Mouse (Mus musculus) liver, embryonic 13.5 days (tissue): Measurements from ENCODE around the gene Ppp2r2d. TPM values are rescaled to one million over a fixed set of nuclear protein-coding genes. Genes with fewer than 3 reads are reported as not detected.

ENCODE experiments used
- ATAC-seq: fragments of 200-750 bp; cut with Nextera tagmentation; 2 replicates; pipeline ENCODE4 v1.8.0; 2017; ENCODE audit warnings: low read depth, mild to moderate bottlenecking, moderate number of reproducible peaks, moderate library complexity
- DNase-seq: peaks from one replicate; pipeline ENCODE4 v3.0.0; 2022
- H3K27ac ChIP-seq: fragments of 300-500 bp; sonication (generic); 2 replicates; pipeline ENCODE4 v1.5.1; 2015; ENCODE audit warnings: moderate library complexity, mild to moderate bottlenecking, inconsistent platforms
- H3K27me3 ChIP-seq: fragments of 300-500 bp; sonication (generic); 2 replicates; pipeline ENCODE4 v1.6.1; 2015; ENCODE audit warnings: mild to moderate bottlenecking, inconsistent platforms
- H3K36me3 ChIP-seq: fragments of 300-500 bp; sonication (generic); 2 replicates; pipeline ENCODE4 v1.6.1; 2015; ENCODE audit warnings: mild to moderate bottlenecking, inconsistent platforms
- H3K4me1 ChIP-seq: fragments of 300-500 bp; sonication (generic); replicated peaks from 2 replicates; pipeline ENCODE4 v1.6.1; 2015; ENCODE audit warnings: inconsistent platforms
- H3K4me2 ChIP-seq: fragments of 300-500 bp; sonication (generic); 2 replicates; pipeline ENCODE4 v1.6.1; 2015; ENCODE audit warnings: inconsistent platforms, mild to moderate bottlenecking, moderate library complexity
- H3K4me3 ChIP-seq: fragments of 300-500 bp; sonication (generic); replicated peaks from 2 replicates; pipeline ENCODE4 v1.5.1; 2015; ENCODE audit warnings: mild to moderate bottlenecking, inconsistent platforms
- H3K9ac ChIP-seq: fragments of 300-500 bp; sonication (generic); 2 replicates; pipeline ENCODE4 v1.6.1; 2015; ENCODE audit warnings: mild to moderate bottlenecking, inconsistent platforms
- H3K9me3 ChIP-seq: fragments of 300-500 bp; sonication (generic); replicated peaks from 2 replicates; pipeline ENCODE4 v1.6.1; 2016; ENCODE audit warnings: inconsistent platforms
- WGBS: fragments of 180-500 bp; shearing (Covaris S2); methylation state at CpG from one replicate; pipeline ENCODE4 v1.1.7; 2015; ENCODE audit not compliant: insufficient replicate concordance; 5-methylcytosine and 5-hydroxymethylcytosine counted together
- polyA plus RNA-seq: library from polyadenylated mRNA; unstranded; fragments of >200 nt; fragmentation: Nextera tagmentation; extraction: Ambion mirVana; gene quantifications from 2 replicates; pipeline ENCODE4 v1.2.1, GENCODE M21; 2015

Gene Ppp2r2d
- polyA plus RNA-seq, 1 experiment from 2014 or later: 18.3 TPM

GRCm38 (mm10) chr7:138863950-138864572 lies 18.2 kb downstream of the Ppp2r2d start:
- Histone ChIP-seq H3K4me2 (no peak overlapping the region), H3K36me3 (peaks cover 20% of the 10 kb centered on the region), H3K27ac (no peak overlapping the region), H3K4me3 (no peak overlapping the region), H3K4me1 (peaks cover 9% of the 10 kb centered on the region; the same call in 1 of the 2 replicates), H3K9ac (no peak overlapping the region), H3K27me3 (no peaks in the 10 kb centered on the region), H3K9me3 (no peaks in the 10 kb centered on the region)
- 79% methylated on average over 3 of the region's 3 CpGs for WGBS
- ATAC-seq (no peak), DNase-seq (no peak)

GRCm38 (mm10) chr7:138864776-138865175 lies 18.9 kb downstream of the Ppp2r2d start:
- DNase-seq (no peak), ATAC-seq (no peak)
- no peak overlapping the region for H3K4me3 ChIP-seq
- H3K9ac ChIP-seq: no peak overlapping the region
- H3K36me3 ChIP-seq: peaks cover 26% of the 10 kb centered on the region
- 87% methylated on average over 1 of the region's 1 CpGs for WGBS
- H3K27ac ChIP-seq: no peak overlapping the region
- peaks cover 9% of the 10 kb centered on the region; the same call in 1 of the 2 replicates for H3K4me1 ChIP-seq
- H3K9me3 ChIP-seq: no peaks in the 10 kb centered on the region
- no peak overlapping the region for H3K4me2 ChIP-seq
- no peaks in the 10 kb centered on the region for H3K27me3 ChIP-seq

DNA sequence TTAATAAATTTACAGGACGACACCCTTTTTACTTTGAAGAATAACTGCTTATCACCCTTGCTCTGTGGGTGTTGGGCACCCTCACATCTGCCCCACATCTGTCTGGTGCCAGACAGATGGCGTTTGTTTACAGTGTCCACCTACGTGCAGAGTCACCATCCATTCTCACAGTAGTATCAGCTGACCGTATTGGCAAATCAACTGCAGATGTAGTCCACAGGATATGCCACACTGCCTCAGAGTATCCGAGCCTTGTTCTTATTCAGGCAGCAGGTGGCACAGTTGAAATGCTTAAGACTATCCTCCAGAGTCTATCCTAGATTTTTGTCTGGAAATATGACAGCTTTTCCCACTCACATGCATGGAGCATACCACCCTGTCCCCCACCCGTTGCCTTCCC lies 21.4 kb downstream of the Ppp2r2d start:
- 59% methylated on average over 6 of the region's 6 CpGs for WGBS
- no peak overlapping the region for H3K27ac ChIP-seq

DNA sequence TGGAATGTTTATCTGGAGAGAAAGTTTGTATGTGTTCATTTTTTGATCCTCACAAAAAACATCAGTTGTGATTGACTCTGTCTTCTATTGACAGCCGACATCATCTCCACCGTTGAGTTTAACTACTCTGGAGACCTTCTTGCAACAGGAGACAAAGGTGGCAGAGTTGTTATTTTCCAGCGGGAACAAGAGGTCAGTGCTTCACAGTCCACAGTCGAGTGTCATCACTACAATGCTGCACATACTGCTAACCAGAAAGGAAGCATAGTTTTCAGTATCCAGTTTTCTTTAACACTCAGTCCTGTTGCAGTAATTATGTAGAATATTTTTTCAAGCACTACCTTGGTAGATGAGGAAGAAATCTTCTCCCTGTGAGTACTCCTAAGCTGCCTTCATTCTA lies 22.4 kb downstream of the Ppp2r2d start:
- no peak for ATAC-seq
- 81% methylated on average over 4 of the region's 4 CpGs for WGBS

More for the DNA sequence above, 21.4 kb downstream of the Ppp2r2d start:
- peaks cover 9% of the 10 kb centered on the region; the same call in 1 of the 2 replicates for H3K4me1 ChIP-seq
- H3K36me3 ChIP-seq: peaks cover 34% of the 10 kb centered on the region
- H3K9ac ChIP-seq: no peak overlapping the region
- no peak overlapping the region for H3K4me3 ChIP-seq
- no peaks in the 10 kb centered on the region for H3K9me3 ChIP-seq
- no peaks in the 10 kb centered on the region for H3K27me3 ChIP-seq
- ATAC-seq (peak; percentile 34; the same call in 1 of the 2 replicates), DNase-seq (no peak)
- H3K4me2 ChIP-seq: no peak overlapping the region

GRCm38 (mm10) chr7:138872956-138873355 lies 27.1 kb downstream of the Ppp2r2d start:
- DNase-seq (no peak), ATAC-seq (no peak)
- H3K9me3 ChIP-seq: no peaks in the 10 kb centered on the region
- peaks cover 84% of the 10 kb centered on the region for H3K36me3 ChIP-seq
- no peak overlapping the region for H3K4me3 ChIP-seq
- H3K9ac ChIP-seq: no peak overlapping the region
- WGBS: 74% methylated on average over 3 of the region's 3 CpGs
- no peak overlapping the region for H3K4me2 ChIP-seq
- no peak overlapping the region for H3K27ac ChIP-seq
- H3K4me1 ChIP-seq: peaks cover 8% of the 10 kb centered on the region
- H3K27me3 ChIP-seq: no peaks in the 10 kb centered on the region

More for the DNA sequence above, 22.4 kb downstream of the Ppp2r2d start:
- Histone ChIP-seq H3K27ac (no peak overlapping the region), H3K4me2 (no peak overlapping the region), H3K4me1 (peaks cover 11% of the 10 kb centered on the region), H3K27me3 (no peaks in the 10 kb centered on the region), H3K9me3 (no peaks in the 10 kb centered on the region), H3K9ac (no peak overlapping the region), H3K36me3 (peaks cover 40% of the 10 kb centered on the region), H3K4me3 (no peak overlapping the region)
- DNase-seq: no peak

GRCm38 (mm10) chr7:138875031-138875430 lies 29.2 kb downstream of the Ppp2r2d start:
- WGBS: 79% methylated on average over 3 of the region's 3 CpGs
- Histone ChIP-seq H3K27me3 (no peaks in the 10 kb centered on the region), H3K9ac (no peak overlapping the region), H3K4me3 (no peak overlapping the region), H3K36me3 (peaks cover 89% of the 10 kb centered on the region), H3K9me3 (no peaks in the 10 kb centered on the region), H3K27ac (no peak overlapping the region), H3K4me2 (no peak overlapping the region), H3K4me1 (peaks cover 8% of the 10 kb centered on the region)
- no peak for DNase-seq
- ATAC-seq: no peak

DNA sequence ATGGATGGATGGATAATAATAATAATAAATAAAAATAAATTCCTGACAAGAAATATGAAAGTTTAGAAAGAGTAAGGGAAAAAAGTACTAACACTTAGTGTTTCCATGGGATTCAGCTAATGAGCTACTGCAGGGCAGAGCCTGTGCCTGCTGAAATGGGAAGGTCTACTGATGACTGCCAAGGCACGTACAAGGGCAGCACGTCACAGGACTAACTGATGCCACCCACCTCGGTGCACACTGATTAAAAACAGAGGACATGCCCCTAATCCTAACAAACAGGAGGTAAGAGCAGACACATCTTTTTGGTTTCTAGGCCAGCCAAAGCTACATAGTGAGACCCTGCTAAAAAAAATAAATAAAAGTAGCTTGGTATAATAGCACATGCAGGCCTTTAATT lies 37.8 kb downstream of the Ppp2r2d start:
- Histone ChIP-seq H3K36me3 (peaks cover 55% of the 10 kb centered on the region), H3K27ac (no peak overlapping the region), H3K4me3 (no peak overlapping the region), H3K4me1 (no peaks in the 10 kb centered on the region), H3K27me3 (no peaks in the 10 kb centered on the region), H3K4me2 (no peak overlapping the region), H3K9ac (no peak overlapping the region), H3K9me3 (no peaks in the 10 kb centered on the region)
- WGBS: 83% methylated on average over 3 of the region's 3 CpGs
- DNase-seq (no peak), ATAC-seq (no peak)

DNA sequence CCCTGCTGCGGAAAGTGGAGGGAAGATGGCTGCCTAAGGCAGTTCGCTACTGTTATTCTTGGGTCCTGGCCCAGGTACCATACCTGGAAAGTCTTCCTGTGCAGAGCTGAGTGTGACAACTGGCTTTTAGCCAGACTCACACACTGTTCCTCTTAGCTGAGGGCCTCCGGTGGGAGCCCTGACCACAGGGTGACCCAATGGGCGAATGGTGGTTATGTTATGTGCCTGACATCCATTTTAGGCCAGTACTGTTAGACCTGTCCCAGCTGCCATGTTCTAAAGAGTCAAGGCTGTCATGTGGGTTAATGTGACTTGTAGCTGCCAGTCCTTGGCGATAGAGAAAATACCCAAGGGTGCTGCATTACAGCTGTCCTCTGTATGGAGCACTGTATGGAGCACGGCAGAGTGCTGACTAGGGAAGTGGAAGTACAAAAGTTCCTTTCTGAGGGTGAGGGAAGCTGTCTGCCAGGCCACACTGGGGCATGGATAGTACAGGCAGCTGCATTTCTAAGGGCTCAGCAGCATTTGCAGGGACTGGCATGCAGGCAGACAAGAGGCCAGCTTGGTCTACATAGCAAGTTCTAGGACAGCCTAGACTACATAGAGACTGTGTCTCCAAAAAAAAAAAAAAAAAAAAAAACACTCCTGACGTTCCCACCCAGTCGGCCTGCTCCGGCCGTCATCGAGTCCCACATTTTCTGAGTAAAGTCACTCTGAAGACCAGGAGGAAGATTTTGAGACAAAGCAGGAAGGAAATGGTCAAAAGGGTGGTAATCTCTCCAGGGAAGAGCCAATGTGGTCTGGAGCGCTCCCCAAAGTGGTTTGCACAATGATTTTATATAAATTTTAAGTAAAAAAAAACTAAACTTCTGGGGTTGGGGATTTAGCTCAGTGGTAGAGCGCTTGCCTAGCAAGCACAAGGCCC lies 39.7 kb downstream of the Ppp2r2d start:
- no peaks in the 10 kb centered on the region for H3K9me3 ChIP-seq
- H3K27ac ChIP-seq: no peak overlapping the region
- no peak overlapping the region for H3K4me3 ChIP-seq
- ATAC-seq (0 out of 2 replicates have a peak, but pooled peaks have one; percentile 23), DNase-seq (no peak)
- peaks cover 36% of the 10 kb centered on the region for H3K36me3 ChIP-seq
- 71% methylated on average over 12 of the region's 13 CpGs for WGBS
- H3K9ac ChIP-seq: no peak overlapping the region
- H3K4me2 ChIP-seq: no peak overlapping the region
- no peaks in the 10 kb centered on the region for H3K4me1 ChIP-seq
- no peaks in the 10 kb centered on the region for H3K27me3 ChIP-seq

DNA sequence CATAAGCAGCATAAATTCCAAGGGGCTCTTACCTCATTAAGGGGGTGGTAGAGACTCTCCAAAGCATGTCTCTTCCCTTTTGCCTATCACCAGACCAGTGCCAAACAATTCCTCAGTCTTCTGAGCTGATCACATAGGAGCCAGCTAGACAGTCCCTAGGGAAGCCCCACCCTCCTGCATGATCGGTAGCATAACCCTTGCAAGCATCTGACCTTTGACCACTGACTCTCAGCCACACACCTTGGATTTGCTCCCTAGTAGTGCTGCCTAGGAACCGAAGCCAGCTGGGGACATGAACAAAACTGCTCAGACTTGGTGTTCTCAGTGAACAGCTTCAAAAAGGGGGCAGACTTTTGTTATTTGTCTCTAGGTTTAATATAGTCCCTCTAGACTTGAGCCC lies 52.2 kb downstream of the Ppp2r2d start:
- H3K4me1 ChIP-seq: peaks cover 20% of the 10 kb centered on the region
- H3K27ac ChIP-seq: no peak overlapping the region
- no peak for DNase-seq
- no peaks in the 10 kb centered on the region for H3K9me3 ChIP-seq
- no peak for ATAC-seq
- WGBS: 67% methylated on average over 2 of the region's 2 CpGs
- H3K27me3 ChIP-seq: no peaks in the 10 kb centered on the region
- no peak overlapping the region for H3K4me3 ChIP-seq
- H3K36me3 ChIP-seq: peaks cover 19% of the 10 kb centered on the region
- no peak overlapping the region for H3K4me2 ChIP-seq
- H3K9ac ChIP-seq: no peak overlapping the region

DNA sequence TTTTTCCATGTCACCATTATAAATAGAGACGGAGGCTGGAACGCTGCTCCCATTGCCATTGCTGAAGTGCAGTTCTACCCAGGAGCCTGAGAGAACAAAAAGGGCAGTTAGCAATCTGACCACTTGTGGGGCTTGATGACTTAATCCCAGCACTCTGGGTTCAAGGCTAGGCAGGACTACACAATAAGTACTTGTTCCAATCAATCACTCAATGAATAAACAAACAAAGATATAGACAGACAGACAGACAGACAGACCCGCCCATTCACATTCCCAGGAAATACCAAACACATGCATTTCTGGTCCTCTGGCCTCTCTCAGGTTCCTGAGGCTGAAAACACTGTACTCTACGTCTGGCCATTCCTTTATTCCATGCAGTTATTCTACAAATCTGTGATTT lies 52.9 kb downstream of the Ppp2r2d start:
- no peak overlapping the region for H3K9ac ChIP-seq
- peaks cover 21% of the 10 kb centered on the region for H3K4me1 ChIP-seq
- peaks cover 19% of the 10 kb centered on the region for H3K36me3 ChIP-seq
- no peak overlapping the region for H3K4me3 ChIP-seq
- DNase-seq: no peak
- no peaks in the 10 kb centered on the region for H3K27me3 ChIP-seq
- H3K27ac ChIP-seq: no peak overlapping the region
- no peak for ATAC-seq
- H3K9me3 ChIP-seq: no peaks in the 10 kb centered on the region
- WGBS: 72% methylated on average over 4 of the region's 4 CpGs
- no peak overlapping the region for H3K4me2 ChIP-seq

DNA sequence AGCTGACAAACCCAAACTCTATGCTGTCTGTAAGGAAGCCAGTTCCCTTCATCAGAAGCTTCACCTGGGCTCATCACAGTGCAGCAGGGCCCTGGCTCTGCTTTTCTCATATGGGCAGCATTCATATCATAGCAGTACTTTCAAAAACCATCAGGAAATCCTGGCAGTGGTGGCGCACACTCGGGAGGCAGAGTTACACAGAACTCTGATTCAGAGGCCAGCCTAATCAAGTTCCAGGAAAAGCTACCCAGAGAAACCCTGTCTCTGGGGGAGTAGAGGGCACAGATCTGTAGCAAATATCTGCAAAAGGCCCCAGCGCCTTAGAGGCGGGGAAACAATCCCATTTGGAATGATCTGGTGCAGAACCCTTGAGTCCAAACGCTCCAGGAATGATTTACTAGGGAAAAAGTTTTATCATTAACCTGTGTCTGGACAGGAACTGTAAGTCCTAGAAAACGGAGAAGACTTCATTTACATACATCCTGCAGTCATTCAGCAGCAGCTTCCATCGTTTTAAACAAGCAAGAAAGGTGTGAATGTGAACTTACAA lies 58.1 kb downstream of the Ppp2r2d start:
- no peak overlapping the region for H3K4me3 ChIP-seq
- no peak for ATAC-seq
- H3K36me3 ChIP-seq: no peaks in the 10 kb centered on the region
- H3K9me3 ChIP-seq: no peaks in the 10 kb centered on the region
- no peak overlapping the region for H3K9ac ChIP-seq
- peaks cover 58% of the 10 kb centered on the region for H3K4me1 ChIP-seq
- no peaks in the 10 kb centered on the region for H3K27me3 ChIP-seq
- peak overlapping the region; percentile 69 for H3K27ac ChIP-seq
- 48% methylated on average over 7 of the region's 7 CpGs for WGBS
- peak overlapping the region; percentile 30; the same call in 1 of the 2 replicates for H3K4me2 ChIP-seq
- no peak for DNase-seq
